Mouse (Mus musculus): ENCODE results near the gene Csmd2.

- TF ChIP-seq CTCF (IDR thresholded peaks at IDR 0.05; ENCODE audit: extremely low read depth, insufficient read depth, insufficient read length, insufficient replicate concordance) (no peak), POLR2A (IDR thresholded peaks at IDR 0.05; ENCODE audit: low read depth, low read length) (no peak)
Observed at GRCm38 (mm10) chr4:128483891-128484290, 496.2 kb downstream of the Csmd2 start.

All from spleen, adult 2 months (tissue).